ENCODE assay signal across 8 mouse cellular contexts in the genomic region with DNA sequence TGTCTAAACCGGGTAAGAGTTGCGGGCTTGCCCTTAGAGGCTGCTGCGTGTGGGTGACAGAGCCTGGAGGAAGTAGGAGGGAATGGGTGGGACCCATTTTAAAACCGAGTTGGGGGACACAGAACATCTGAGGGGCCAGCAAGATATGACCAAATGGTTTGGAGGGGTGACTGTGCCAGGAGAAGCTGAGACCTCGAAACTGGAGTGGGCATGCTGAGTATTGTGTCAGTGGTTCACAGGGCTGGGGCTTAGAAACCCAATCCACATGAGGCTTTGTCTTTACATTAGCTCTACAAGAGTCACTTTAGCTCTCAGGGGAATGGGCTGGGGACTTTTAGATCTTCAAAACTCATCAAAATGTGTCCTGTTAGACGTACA. TPM values are rescaled to one million over a fixed set of nuclear protein-coding genes. Genes with fewer than 3 reads are reported as not detected.
A peak's percentile ranks its signal among the peaks of the same experiment; 100 is the strongest.
DNase-seq lines count a peak whose midpoint lies in the region; ATAC-seq and TF ChIP-seq lines count a peak whose summit lies in the region.

No protein-coding gene starts in this region.

- no peaks in the 10 kb centered on the region for H3K36me3 ChIP-seq in lung, embryonic 16.5 days (ENCODE audit: control insufficient read depth, insufficient read depth, low read length)
- H3K36me3 ChIP-seq in limb, embryonic 11.5 days (ENCODE audit: control insufficient read depth, insufficient read depth, low read length) = no peaks in the 10 kb centered on the region
- no peaks in the 10 kb centered on the region; the same call in 1 of the 2 replicates for H3K36me3 ChIP-seq in small intestine, adult 2 months (ENCODE audit: control insufficient read depth, insufficient read depth, low read length)

- TF ChIP-seq POLR2A in small intestine, adult 2 months (IDR thresholded peaks at IDR 0.05; ENCODE audit: low read depth, low read length) = no peak

- DNase-seq in cerebellum, adult 9-11 months = no peak
- no peak for DNase-seq in lung, postnatal 25 days (ENCODE audit: low spot score)
- DNase-seq in limb, embryonic 11.5 days (ENCODE audit: low spot score) = no peak
- DNase-seq in right cerebral cortex, postnatal 10 days (ENCODE audit: low spot score in 2 of 2) = no peak
- no peak for DNase-seq in adrenal gland, adult 8-10 months

- no peaks in the 10 kb centered on the region for H3K9me3 ChIP-seq in lung, embryonic 16.5 days (ENCODE audit: control insufficient read depth, low read length)
- no peaks in the 10 kb centered on the region for H3K9me3 ChIP-seq in limb, embryonic 11.5 days (ENCODE audit: control insufficient read depth, low read length)

- no peak for TF ChIP-seq CTCF in small intestine, adult 2 months (IDR thresholded peaks at IDR 0.05; ENCODE audit: extremely low read depth, insufficient read length, insufficient replicate concordance, low read depth, low read length)

- ATAC-seq in cerebellum, adult (ENCODE audit: insufficient number of reproducible peaks, low FRiP score, low TSS enrichment) = peak; percentile 31; the same call in 1 of the 2 replicates
- ATAC-seq in lung, embryonic 16.5 days (ENCODE audit: low read depth) = no peak; the same call in none of the 2 replicates
- ATAC-seq in limb, embryonic 11.5 days (ENCODE audit: insufficient number of reproducible peaks, low FRiP score, low TSS enrichment, low read depth) = no peak

- no peak overlapping the region for H3K27ac ChIP-seq in lung, embryonic 16.5 days (ENCODE audit: low read length)
- no peak overlapping the region for H3K27ac ChIP-seq in limb, embryonic 11.5 days (replicated peaks; ENCODE audit: low read depth, low read length)
- peak overlapping the region; percentile 50 for H3K27ac ChIP-seq in small intestine, adult 2 months (ENCODE audit: insufficient read depth, low read depth, low read length)

- no peaks in the 10 kb centered on the region for H3K4me1 ChIP-seq in lung, embryonic 16.5 days (replicated peaks; ENCODE audit: control insufficient read depth, insufficient read depth, low read length)
- H3K4me1 ChIP-seq in limb, embryonic 11.5 days (ENCODE audit: control insufficient read depth, insufficient read depth, low read length) = no peaks in the 10 kb centered on the region
- H3K4me1 ChIP-seq in small intestine, adult 2 months (ENCODE audit: control insufficient read depth, insufficient read depth, insufficient read length, low read length) = no peaks in the 10 kb centered on the region; the same call in 1 of the 2 replicates

- H3K27me3 ChIP-seq in lung, embryonic 16.5 days (ENCODE audit: control insufficient read depth, insufficient read depth, low read depth, low read length) = no peaks in the 10 kb centered on the region
- peaks cover 2% of the 10 kb centered on the region; the same call in 1 of the 2 replicates for H3K27me3 ChIP-seq in limb, embryonic 11.5 days (ENCODE audit: control insufficient read depth, insufficient read depth, low read length)
- no peaks in the 10 kb centered on the region for H3K27me3 ChIP-seq in small intestine, adult 2 months (ENCODE audit: control insufficient read depth, insufficient read depth, low read length)

- WGBS in lung, embryonic 16.5 days = 18% methylated on average over 6 of the region's 6 CpGs
- WGBS in limb, embryonic 11.5 days = 16% methylated on average over 6 of the region's 6 CpGs
- 11% methylated on average over 6 of the region's 6 CpGs for WGBS in small intestine, adult 2 months

- peak overlapping the region; percentile 66 for H3K4me3 ChIP-seq in lung, embryonic 16.5 days (ENCODE audit: low read length)
- H3K4me3 ChIP-seq in limb, embryonic 11.5 days (ENCODE audit: low read depth, low read length) = peak overlapping the region; percentile 49
- peak overlapping the region; percentile 79 for H3K4me3 ChIP-seq in small intestine, adult 2 months (ENCODE audit: low read depth, low read length)

- peak overlapping the region; percentile 57 for H3K4me2 ChIP-seq in lung, embryonic 16.5 days (ENCODE audit: low read depth, low read length)
- H3K4me2 ChIP-seq in limb, embryonic 11.5 days (ENCODE audit: low read depth, severe bottlenecking) = peak overlapping the region; percentile 37

- H3K9ac ChIP-seq in lung, embryonic 16.5 days (ENCODE audit: low read length) = peak overlapping the region; percentile 66
- peak overlapping the region; percentile 55 for H3K9ac ChIP-seq in limb, embryonic 11.5 days (ENCODE audit: low read length)

RNA-seq across cellular contexts. Expression of a gene that starts 0.3 kb away (rescaled TPM):
- polyA plus RNA-seq in lung, embryonic 16.5 days (2015; fragmentation: Nextera tagmentation; extraction: Ambion mirVana) = 18.4 and 18.9 TPM in 2 replicates
- 32.9 and 33.9 TPM in 2 replicates for polyA plus RNA-seq in limb, embryonic 11.5 days (2014; fragmentation: Nextera tagmentation; extraction: Ambion mirVana)
- polyA plus RNA-seq in small intestine, adult 2 months (2012; rRNA removed) = 3.2 and 7.2 TPM in 2 replicates
- 10 to 100 TPM; 28.4 to 40.3 (median 31.8) TPM for total RNA-seq in adrenal gland, adult 8-10 months (2022)

RNA-seq across cellular contexts. Expression of a gene that starts 0.5 kb away (rescaled TPM):
- polyA plus RNA-seq in lung, embryonic 16.5 days (2015; fragmentation: Nextera tagmentation; extraction: Ambion mirVana) = 91.4 and 91.5 TPM in 2 replicates
- polyA plus RNA-seq in limb, embryonic 11.5 days (2014; fragmentation: Nextera tagmentation; extraction: Ambion mirVana) = 106 and 107 TPM in 2 replicates
- 0.28 and 0.46 TPM in 2 replicates for polyA plus RNA-seq in small intestine, adult 2 months (2012; rRNA removed)
- total RNA-seq in adrenal gland, adult 8-10 months (2022) = 10 to 100 TPM; 46.3 to 58.9 (median 52.7) TPM

Comparison
In these comparisons a context has a peak if more than half of its experiments do, and no peak if none do; other contexts are left out.
1. RNA of a gene that starts 0.5 kb away (polyA plus RNA-seq): 106 to 107 TPM in limb, embryonic 11.5 days and 91.4 to 91.5 TPM in lung, embryonic 16.5 days; 0.28 to 0.46 TPM in small intestine, adult 2 months; every median in the first group is over 10 times any median in the second.
2. Peak in every context shown above with its lines, with median percentiles within 50 percentile points of each other: H3K4me3 ChIP-seq.